Mouse (Mus musculus): ENCODE measurements around the gene Cpn1. TPM values are rescaled to one million over a fixed set of nuclear protein-coding genes. Genes with fewer than 3 reads are reported as not detected.

The Cpn1 gene
- polyA plus RNA-seq, 1 experiment from 2014 or later: 0.14 TPM

DNA sequence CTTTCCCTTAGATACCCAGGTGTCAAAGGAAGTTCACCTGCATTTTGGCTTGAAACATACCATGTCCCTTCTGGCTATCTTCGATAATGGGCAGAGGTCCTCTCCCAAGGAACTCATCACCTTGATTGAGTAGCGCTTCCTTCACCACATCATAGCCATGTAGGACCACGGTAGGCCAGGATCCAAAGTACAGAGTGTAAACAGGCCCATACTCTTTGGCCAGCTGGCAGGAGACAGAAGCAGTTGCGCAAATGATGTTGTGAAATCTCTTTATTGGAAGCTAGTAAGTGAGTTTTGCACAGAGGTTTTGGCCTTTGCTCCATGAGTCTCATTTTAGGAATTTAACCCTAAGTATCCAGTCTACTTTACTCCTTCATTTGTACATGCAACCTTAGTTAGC lies 35.1 kb upstream of the Cpn1 start:
- ATAC-seq (ENCODE audit: low FRiP score) (no peak), DNase-seq (ENCODE audit: low spot score, missing footprints) (no peak)
- H3K4me2 ChIP-seq: no peak overlapping the region
- no peaks in the 10 kb centered on the region for H3K4me1 ChIP-seq (ENCODE audit: control insufficient read depth, insufficient read depth, low read length)
- WGBS: 90% methylated on average over 4 of the region's 4 CpGs
- no peaks in the 10 kb centered on the region for H3K27me3 ChIP-seq (ENCODE audit: control insufficient read depth, insufficient read depth, low read length)
- no peak overlapping the region for H3K9ac ChIP-seq (ENCODE audit: low read length)
- H3K4me3 ChIP-seq (ENCODE audit: low read depth, low read length): no peak overlapping the region
- no peaks in the 10 kb centered on the region for H3K9me3 ChIP-seq (ENCODE audit: control insufficient read depth, low read length)
- no peaks in the 10 kb centered on the region for H3K36me3 ChIP-seq (ENCODE audit: control insufficient read depth, insufficient read depth, low read length)
- H3K27ac ChIP-seq (ENCODE audit: low read depth, low read length): no peak overlapping the region

DNA sequence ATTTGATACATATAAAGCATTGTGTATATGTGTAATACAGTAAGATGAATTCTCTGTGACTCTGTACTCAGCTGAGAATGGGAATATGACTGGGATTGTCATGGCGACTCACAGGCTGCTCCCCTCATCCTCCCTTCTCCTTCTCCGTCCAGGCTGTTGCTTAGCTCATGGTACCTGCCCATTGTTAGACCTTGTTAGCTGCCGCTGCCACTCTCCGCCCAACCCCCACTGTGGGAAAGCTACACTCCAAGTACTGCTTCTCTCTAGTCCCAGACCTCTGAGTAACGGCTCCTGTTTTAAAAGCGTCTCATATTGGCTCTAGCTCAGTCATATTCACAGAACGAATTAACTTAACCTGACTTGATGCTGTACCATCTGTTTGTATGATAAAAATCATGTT lies 33.4 kb upstream of the Cpn1 start:
- no peak for DNase-seq (ENCODE audit: low spot score, missing footprints)
- Histone ChIP-seq H3K9me3 (ENCODE audit: control insufficient read depth, low read length) (no peaks in the 10 kb centered on the region), H3K4me3 (ENCODE audit: low read depth, low read length) (no peak overlapping the region), H3K27me3 (ENCODE audit: control insufficient read depth, insufficient read depth, low read length) (no peaks in the 10 kb centered on the region), H3K36me3 (ENCODE audit: control insufficient read depth, insufficient read depth, low read length) (no peaks in the 10 kb centered on the region), H3K4me1 (ENCODE audit: control insufficient read depth, insufficient read depth, low read length) (no peaks in the 10 kb centered on the region), H3K4me2 (no peak overlapping the region), H3K9ac (ENCODE audit: low read length) (no peak overlapping the region), H3K27ac (ENCODE audit: low read depth, low read length) (no peak overlapping the region)
- no peak for ATAC-seq (ENCODE audit: low FRiP score)
- 64% methylated on average over 7 of the region's 7 CpGs for WGBS

DNA sequence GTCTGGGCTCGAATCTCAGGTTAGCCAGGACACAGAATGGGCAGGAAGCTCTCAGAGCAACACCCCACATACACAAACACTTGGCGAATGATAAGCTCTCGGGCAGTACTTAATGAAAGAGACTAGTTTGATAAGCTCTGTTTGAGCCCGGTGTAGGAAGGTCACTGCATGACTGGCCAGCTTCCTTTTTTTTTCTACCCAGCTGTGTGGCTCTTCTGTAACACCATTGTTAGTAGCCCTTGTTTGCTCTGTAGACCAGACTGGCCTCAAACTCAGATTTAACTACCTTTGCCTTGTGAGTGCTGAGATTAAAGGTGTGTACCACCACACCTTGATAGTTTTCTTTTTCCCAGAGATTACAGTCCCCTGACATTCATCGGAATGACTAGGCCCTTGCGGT lies 27.5 kb upstream of the Cpn1 start:
- DNase-seq (ENCODE audit: low spot score, missing footprints): no peak
- ATAC-seq (ENCODE audit: low FRiP score): no peak
- Histone ChIP-seq H3K9me3 (ENCODE audit: control insufficient read depth, low read length) (no peaks in the 10 kb centered on the region), H3K27ac (ENCODE audit: low read depth, low read length) (no peak overlapping the region), H3K4me2 (no peak overlapping the region), H3K4me1 (ENCODE audit: control insufficient read depth, insufficient read depth, low read length) (no peaks in the 10 kb centered on the region), H3K36me3 (ENCODE audit: control insufficient read depth, insufficient read depth, low read length) (no peaks in the 10 kb centered on the region), H3K27me3 (ENCODE audit: control insufficient read depth, insufficient read depth, low read length) (no peaks in the 10 kb centered on the region), H3K9ac (ENCODE audit: low read length) (no peak overlapping the region), H3K4me3 (ENCODE audit: low read depth, low read length) (no peak overlapping the region)
- WGBS: 92% methylated on average over 6 of the region's 6 CpGs

DNA sequence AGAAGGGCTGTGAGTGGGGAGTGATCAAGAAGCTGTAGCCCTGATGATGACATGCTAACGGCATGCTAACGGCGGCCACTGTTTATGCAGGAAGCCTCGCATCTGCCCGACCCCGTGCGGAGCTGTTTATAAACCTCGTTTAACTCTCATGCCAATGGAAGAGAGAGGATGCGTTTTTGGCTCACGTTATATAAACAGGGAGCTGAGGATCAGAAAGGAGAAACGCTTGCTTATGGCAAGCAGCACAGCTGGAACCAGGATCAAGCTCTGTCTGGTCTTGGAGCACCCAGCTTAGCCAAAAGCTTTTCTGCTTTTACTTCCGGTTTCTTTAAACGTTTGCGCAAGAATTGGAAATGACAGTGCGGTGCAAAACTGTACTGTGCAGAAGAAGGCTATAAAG lies 22.4 kb upstream of the Cpn1 start:
- no peak for DNase-seq (ENCODE audit: low spot score, missing footprints)
- Histone ChIP-seq H3K27me3 (ENCODE audit: control insufficient read depth, insufficient read depth, low read length) (no peaks in the 10 kb centered on the region), H3K4me1 (ENCODE audit: control insufficient read depth, insufficient read depth, low read length) (no peaks in the 10 kb centered on the region), H3K27ac (ENCODE audit: low read depth, low read length) (no peak overlapping the region), H3K4me3 (ENCODE audit: low read depth, low read length) (no peak overlapping the region), H3K36me3 (ENCODE audit: control insufficient read depth, insufficient read depth, low read length) (no peaks in the 10 kb centered on the region), H3K9ac (ENCODE audit: low read length) (no peak overlapping the region), H3K9me3 (ENCODE audit: control insufficient read depth, low read length) (no peaks in the 10 kb centered on the region), H3K4me2 (no peak overlapping the region)
- no peak for ATAC-seq (ENCODE audit: low FRiP score)
- 84% methylated on average over 15 of the region's 15 CpGs for WGBS

DNA sequence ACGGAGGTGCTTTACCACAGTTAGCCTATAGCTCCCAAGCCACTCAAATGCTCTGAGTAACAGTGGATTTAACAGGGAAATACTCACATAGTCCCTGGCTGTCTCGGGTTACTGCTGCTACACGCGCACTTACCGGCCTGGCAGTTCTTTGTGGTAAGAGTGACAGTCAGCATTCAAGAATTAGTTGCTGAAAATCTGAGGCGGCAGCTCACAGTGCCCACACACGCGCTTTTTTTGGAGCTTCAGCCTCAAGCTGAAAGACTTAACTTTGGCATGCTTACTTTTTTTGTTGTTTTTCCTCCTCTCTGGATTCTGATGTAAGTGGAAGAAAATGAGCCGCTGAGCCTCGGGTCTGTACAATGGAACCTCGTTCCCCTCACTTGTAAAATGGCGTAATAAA lies 20.8 kb upstream of the Cpn1 start:
- ATAC-seq (ENCODE audit: low FRiP score): no peak
- Histone ChIP-seq H3K27ac (ENCODE audit: low read depth, low read length) (no peak overlapping the region), H3K36me3 (ENCODE audit: control insufficient read depth, insufficient read depth, low read length) (no peaks in the 10 kb centered on the region), H3K27me3 (ENCODE audit: control insufficient read depth, insufficient read depth, low read length) (no peaks in the 10 kb centered on the region), H3K9me3 (ENCODE audit: control insufficient read depth, low read length) (no peaks in the 10 kb centered on the region), H3K4me2 (no peak overlapping the region), H3K4me3 (ENCODE audit: low read depth, low read length) (no peak overlapping the region), H3K9ac (ENCODE audit: low read length) (no peak overlapping the region), H3K4me1 (ENCODE audit: control insufficient read depth, insufficient read depth, low read length) (no peaks in the 10 kb centered on the region)
- WGBS: 66% methylated on average over 12 of the region's 12 CpGs
- DNase-seq (ENCODE audit: low spot score, missing footprints): no peak

DNA sequence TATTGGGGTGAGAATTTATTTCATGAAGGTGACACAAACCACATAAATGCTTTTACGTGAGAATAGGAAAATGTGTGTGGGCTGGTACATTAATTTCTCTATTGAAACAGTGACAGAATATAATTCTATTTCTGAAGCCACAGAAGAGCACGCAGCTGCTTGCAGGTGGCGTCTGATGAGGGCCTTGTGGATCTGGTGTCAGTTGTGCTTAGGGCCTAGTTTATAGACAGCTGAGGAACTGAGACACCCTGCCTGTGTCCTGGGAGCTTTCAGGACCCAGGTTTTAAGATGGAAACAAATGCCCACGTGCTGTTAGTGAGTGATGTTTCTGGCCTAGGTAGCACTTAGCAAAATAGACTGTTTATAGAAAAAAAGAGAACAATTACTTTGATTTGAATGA lies 18.7 kb upstream of the Cpn1 start:
- Histone ChIP-seq H3K9me3 (ENCODE audit: control insufficient read depth, low read length) (no peaks in the 10 kb centered on the region), H3K27me3 (ENCODE audit: control insufficient read depth, insufficient read depth, low read length) (no peaks in the 10 kb centered on the region), H3K4me1 (ENCODE audit: control insufficient read depth, insufficient read depth, low read length) (no peaks in the 10 kb centered on the region), H3K4me2 (no peak overlapping the region), H3K4me3 (ENCODE audit: low read depth, low read length) (no peak overlapping the region), H3K27ac (ENCODE audit: low read depth, low read length) (no peak overlapping the region), H3K36me3 (ENCODE audit: control insufficient read depth, insufficient read depth, low read length) (no peaks in the 10 kb centered on the region), H3K9ac (ENCODE audit: low read length) (no peak overlapping the region)
- ATAC-seq (ENCODE audit: low FRiP score): no peak
- WGBS: 79% methylated on average over 4 of the region's 4 CpGs
- DNase-seq (ENCODE audit: low spot score, missing footprints): no peak

DNA sequence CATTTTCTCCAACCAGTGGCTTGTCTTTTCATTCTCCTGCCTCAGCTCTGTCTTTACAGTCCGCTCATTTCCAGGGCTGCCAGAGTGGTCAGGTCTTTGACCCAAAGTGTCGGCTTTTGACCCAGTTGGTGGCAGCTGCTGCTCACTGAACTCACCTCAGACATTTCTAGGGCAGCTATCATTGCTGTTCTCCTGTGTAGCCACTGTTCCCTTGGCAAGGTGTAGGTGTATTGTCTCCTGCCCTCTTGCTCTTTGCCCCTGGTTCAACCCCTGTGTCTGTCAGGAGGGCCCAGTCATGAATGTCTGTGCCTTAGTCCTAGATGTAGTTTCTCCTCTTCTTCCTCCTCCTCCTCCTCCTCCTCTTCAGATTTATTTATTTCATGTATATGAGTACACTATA lies 17.9 kb upstream of the Cpn1 start:
- 91% methylated on average over 2 of the region's 2 CpGs for WGBS
- Histone ChIP-seq H3K27ac (ENCODE audit: low read depth, low read length) (no peak overlapping the region), H3K9me3 (ENCODE audit: control insufficient read depth, low read length) (no peaks in the 10 kb centered on the region), H3K27me3 (ENCODE audit: control insufficient read depth, insufficient read depth, low read length) (no peaks in the 10 kb centered on the region), H3K9ac (ENCODE audit: low read length) (no peak overlapping the region), H3K4me2 (no peak overlapping the region), H3K4me1 (ENCODE audit: control insufficient read depth, insufficient read depth, low read length) (no peaks in the 10 kb centered on the region), H3K4me3 (ENCODE audit: low read depth, low read length) (no peak overlapping the region), H3K36me3 (ENCODE audit: control insufficient read depth, insufficient read depth, low read length) (no peaks in the 10 kb centered on the region)
- ATAC-seq (ENCODE audit: low FRiP score) (no peak), DNase-seq (ENCODE audit: low spot score, missing footprints) (no peak)

DNA sequence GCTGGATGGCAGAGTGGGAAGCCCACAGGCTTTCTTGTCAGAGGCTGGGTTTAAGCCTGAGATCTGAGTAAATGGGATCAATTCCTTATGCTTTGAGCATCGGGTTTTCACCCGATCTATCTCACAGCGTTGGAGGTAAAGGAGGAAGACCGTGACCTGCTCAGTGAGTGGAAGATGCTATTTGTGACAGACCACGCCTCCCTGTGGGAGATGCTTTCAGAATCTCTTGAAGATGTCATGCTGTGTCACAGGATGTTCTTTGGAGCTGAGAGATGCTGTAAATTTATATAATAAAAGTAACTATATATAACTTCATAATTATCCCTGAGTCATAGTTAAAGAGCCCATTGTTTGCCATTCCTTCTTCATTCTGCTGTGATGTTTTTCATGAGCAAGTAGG lies 14.4 kb upstream of the Cpn1 start:
- no peak for DNase-seq (ENCODE audit: low spot score, missing footprints)
- Histone ChIP-seq H3K9ac (ENCODE audit: low read length) (no peak overlapping the region), H3K4me1 (ENCODE audit: control insufficient read depth, insufficient read depth, low read length) (no peaks in the 10 kb centered on the region), H3K9me3 (ENCODE audit: control insufficient read depth, low read length) (no peaks in the 10 kb centered on the region), H3K4me2 (no peak overlapping the region), H3K4me3 (ENCODE audit: low read depth, low read length) (no peak overlapping the region), H3K36me3 (ENCODE audit: control insufficient read depth, insufficient read depth, low read length) (no peaks in the 10 kb centered on the region), H3K27ac (ENCODE audit: low read depth, low read length) (no peak overlapping the region), H3K27me3 (ENCODE audit: control insufficient read depth, insufficient read depth, low read length) (no peaks in the 10 kb centered on the region)
- no peak for ATAC-seq (ENCODE audit: low FRiP score)
- 79% methylated on average over 5 of the region's 5 CpGs for WGBS

DNA sequence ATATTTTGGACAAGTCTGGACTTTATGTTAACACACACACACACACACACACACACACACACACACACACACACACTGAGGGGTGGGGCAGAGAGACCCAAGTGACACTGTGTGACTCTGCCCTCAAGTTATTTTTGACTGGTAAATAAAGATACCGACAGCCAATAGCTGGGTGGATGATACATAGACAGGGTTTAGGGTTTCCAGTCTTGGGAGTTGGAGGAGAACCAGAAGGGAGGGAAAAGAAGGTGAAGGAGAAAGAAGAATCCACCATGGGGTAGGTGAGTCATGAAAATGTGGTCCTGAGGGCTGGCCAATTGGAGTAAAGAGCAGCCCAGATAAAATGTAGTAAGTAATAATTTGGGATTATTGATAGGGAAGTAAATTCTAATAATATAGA lies 13.7 kb upstream of the Cpn1 start:
- ATAC-seq (ENCODE audit: low FRiP score) (no peak), DNase-seq (ENCODE audit: low spot score, missing footprints) (no peak)
- Histone ChIP-seq H3K27me3 (ENCODE audit: control insufficient read depth, insufficient read depth, low read length) (no peaks in the 10 kb centered on the region), H3K27ac (ENCODE audit: low read depth, low read length) (no peak overlapping the region), H3K4me1 (ENCODE audit: control insufficient read depth, insufficient read depth, low read length) (no peaks in the 10 kb centered on the region), H3K9me3 (ENCODE audit: control insufficient read depth, low read length) (no peaks in the 10 kb centered on the region), H3K4me2 (no peak overlapping the region), H3K36me3 (ENCODE audit: control insufficient read depth, insufficient read depth, low read length) (no peaks in the 10 kb centered on the region), H3K4me3 (ENCODE audit: low read depth, low read length) (no peak overlapping the region), H3K9ac (ENCODE audit: low read length) (no peak overlapping the region)
- WGBS: 97% methylated on average over 1 of the region's 1 CpGs
